Mouse (Mus musculus): ENCODE results near the gene Plekha6. TPM values are rescaled to one million over a fixed set of nuclear protein-coding genes. Genes with fewer than 3 reads are reported as not detected.

Plekha6 gene
- polyA plus RNA-seq, 1 experiment from 2014 or later, result 17.2 TPM

DNA sequence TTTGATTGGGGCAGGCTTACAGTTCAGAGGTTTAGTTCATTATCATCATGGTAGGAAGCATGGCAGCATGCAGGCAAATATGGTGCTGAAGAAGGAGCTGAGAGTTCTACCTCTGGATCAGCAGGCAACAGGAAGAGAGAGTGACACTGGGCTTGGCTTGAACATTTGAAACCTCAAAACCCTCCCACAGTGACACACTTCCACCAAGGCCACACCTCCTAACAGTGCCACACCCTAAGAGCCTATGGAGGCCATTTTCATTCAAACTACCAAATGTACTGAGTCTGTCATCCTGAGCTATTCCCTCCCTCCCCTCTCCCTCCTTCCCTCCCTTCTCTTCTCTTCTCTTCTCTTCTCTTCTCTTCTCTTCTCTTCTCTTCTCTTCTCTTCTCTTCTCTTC lies 25.5 kb downstream of the Plekha6 start:
- Histone ChIP-seq H3K4me1 (replicated peaks) (peaks cover 36% of the 10 kb centered on the region), H3K9me3 (no peaks in the 10 kb centered on the region), H3K27me3 (no peaks in the 10 kb centered on the region), H3K36me3 (no peaks in the 10 kb centered on the region), H3K4me2 (no peak overlapping the region), H3K4me3 (no peak overlapping the region), H3K27ac (replicated peaks) (no peak overlapping the region), H3K9ac (no peak overlapping the region)
- ATAC-seq (ENCODE audit: low FRiP score, low read depth), result no peak

DNA sequence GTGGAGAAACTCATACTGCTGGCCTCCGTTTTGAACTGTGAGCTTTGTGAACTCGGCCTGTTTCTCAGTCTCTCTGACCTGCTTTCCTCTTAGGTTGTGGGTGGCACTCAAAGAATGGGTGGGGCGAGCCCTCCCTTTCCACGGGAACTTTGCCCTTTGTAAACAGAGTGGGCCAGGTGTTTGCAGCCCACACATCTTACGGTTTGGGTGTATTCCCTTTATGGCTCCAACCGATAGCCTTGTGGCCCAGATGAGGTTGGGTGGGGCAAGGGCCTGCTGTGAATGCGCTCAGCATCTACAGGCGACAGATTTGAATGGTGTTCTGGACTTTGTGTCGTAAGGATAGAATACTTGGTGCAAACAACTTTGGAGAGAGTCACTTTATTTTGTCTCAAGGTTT lies 26.5 kb downstream of the Plekha6 start:
- 89% methylated on average over 9 of the region's 9 CpGs for WGBS
- H3K4me1 ChIP-seq (replicated peaks), result peaks cover 39% of the 10 kb centered on the region

DNA sequence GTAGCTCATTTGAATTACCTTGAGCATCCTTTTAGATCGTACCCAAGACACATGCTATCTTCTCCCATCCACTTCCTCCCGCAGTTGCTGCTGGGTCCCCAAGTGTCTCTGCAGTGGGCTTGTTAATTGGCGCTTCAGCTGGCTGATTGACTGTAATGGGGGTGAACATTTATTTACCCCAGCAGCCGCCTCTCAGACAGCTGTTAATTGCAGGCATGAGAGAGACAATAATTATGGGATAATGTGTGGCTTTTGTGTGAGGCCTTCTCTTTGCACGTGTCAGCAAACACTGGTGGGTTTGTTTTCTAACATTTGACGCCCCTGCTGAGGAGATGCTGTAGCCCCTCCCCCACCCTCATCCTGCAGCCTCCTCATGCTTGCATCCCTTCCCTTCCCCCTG lies 32.2 kb downstream of the Plekha6 start:
- peak overlapping the region; percentile 25; the same call in 1 of the 2 replicates for H3K27ac ChIP-seq (replicated peaks)
- H3K4me1 ChIP-seq (replicated peaks), result peaks cover 44% of the 10 kb centered on the region
- no peaks in the 10 kb centered on the region for H3K36me3 ChIP-seq

More for the DNA sequence above, 26.5 kb downstream of the Plekha6 start:
- Histone ChIP-seq H3K4me2 (no peak overlapping the region), H3K27ac (replicated peaks) (no peak overlapping the region), H3K4me3 (no peak overlapping the region), H3K36me3 (no peaks in the 10 kb centered on the region), H3K9me3 (no peaks in the 10 kb centered on the region), H3K27me3 (no peaks in the 10 kb centered on the region), H3K9ac (no peak overlapping the region)
- ATAC-seq (ENCODE audit: low FRiP score, low read depth), result no peak

DNA sequence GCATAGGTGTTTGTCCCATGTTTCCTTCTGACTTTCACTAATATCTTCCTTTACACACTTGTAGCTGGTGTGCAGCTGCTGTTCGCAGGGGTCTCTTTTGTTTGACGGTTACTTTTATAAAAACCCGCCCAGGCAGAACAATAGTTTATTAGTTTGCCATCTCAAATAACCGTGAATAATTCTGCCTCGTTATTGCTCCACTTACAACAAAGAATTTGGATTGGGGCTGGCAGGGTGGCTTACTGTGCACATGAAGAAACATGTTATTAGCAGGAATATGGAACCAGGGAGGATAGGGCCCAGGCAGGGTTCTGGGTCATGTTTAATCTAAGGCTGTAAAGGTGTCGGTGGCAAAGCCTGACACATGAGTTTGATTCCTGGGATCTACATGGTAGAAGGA lies 33.3 kb downstream of the Plekha6 start:
- Histone ChIP-seq H3K9me3 (no peaks in the 10 kb centered on the region), H3K36me3 (no peaks in the 10 kb centered on the region), H3K4me1 (replicated peaks) (peaks cover 49% of the 10 kb centered on the region), H3K27me3 (no peaks in the 10 kb centered on the region), H3K4me2 (no peak overlapping the region), H3K9ac (no peak overlapping the region), H3K4me3 (no peak overlapping the region), H3K27ac (replicated peaks) (no peak overlapping the region)
- WGBS, result 27% methylated on average over 6 of the region's 6 CpGs
- ATAC-seq (ENCODE audit: low FRiP score, low read depth), result no peak

More for the DNA sequence above, 32.2 kb downstream of the Plekha6 start:
- WGBS, result 13% methylated on average over 6 of the region's 6 CpGs
- Histone ChIP-seq H3K27me3 (no peaks in the 10 kb centered on the region), H3K4me3 (no peak overlapping the region), H3K4me2 (no peak overlapping the region), H3K9ac (no peak overlapping the region), H3K9me3 (no peaks in the 10 kb centered on the region)
- ATAC-seq (ENCODE audit: low FRiP score, low read depth), result no peak

DNA sequence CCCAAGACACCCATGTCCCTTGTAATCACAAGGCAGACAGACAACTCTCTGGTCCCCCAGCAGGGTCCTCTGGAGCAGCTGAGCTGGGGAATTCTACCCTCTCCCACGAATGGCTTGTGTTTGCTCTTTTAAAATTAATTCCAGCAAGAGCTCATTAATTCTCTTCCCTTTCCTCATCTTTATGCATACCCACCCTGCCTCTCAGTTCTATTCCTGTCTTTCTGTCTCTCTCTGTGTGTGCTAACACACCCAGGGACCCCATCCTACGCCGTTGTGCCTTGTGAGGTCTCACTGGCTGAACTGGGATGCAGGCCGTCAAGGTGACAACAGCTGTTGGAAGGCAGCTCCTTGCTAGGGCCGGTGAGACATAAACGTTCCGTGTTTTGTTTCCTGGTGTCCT lies 35.7 kb downstream of the Plekha6 start:
- Histone ChIP-seq H3K27me3 (no peaks in the 10 kb centered on the region), H3K9me3 (no peaks in the 10 kb centered on the region), H3K27ac (replicated peaks) (peak overlapping the region; percentile 58), H3K4me1 (replicated peaks) (peaks cover 51% of the 10 kb centered on the region), H3K36me3 (no peaks in the 10 kb centered on the region), H3K4me3 (no peak overlapping the region), H3K4me2 (no peak overlapping the region), H3K9ac (0 out of 2 replicates have a peak overlapping the region, but pooled peaks have one; percentile 3)
- no peak for ATAC-seq (ENCODE audit: low FRiP score, low read depth)
- WGBS, result 32% methylated on average over 7 of the region's 7 CpGs

DNA sequence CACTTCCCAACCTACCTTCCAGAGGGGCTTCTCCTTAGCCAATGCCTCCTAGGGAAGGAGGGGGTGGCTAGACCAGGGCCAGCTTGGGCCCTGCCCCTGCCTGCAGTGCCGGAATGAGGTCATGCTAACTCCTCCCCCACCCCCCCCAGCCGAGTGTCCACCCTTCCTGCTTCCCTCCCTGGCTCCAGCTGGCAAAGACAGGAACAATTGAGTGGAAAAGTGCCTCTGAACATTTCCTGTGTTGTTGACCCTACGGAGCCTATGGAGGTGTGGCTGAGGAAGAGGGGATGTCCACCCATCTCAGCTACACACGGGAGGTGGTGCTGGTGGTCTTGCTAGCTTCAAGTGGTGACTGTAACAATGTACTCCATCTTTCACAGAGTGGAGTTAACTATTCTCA lies 37.5 kb downstream of the Plekha6 start:
- 50% methylated on average over 4 of the region's 4 CpGs for WGBS
- Histone ChIP-seq H3K9me3 (no peaks in the 10 kb centered on the region), H3K4me3 (no peak overlapping the region), H3K9ac (no peak overlapping the region), H3K4me2 (no peak overlapping the region), H3K27me3 (no peaks in the 10 kb centered on the region), H3K27ac (replicated peaks) (no peak overlapping the region), H3K4me1 (replicated peaks) (peaks cover 40% of the 10 kb centered on the region), H3K36me3 (no peaks in the 10 kb centered on the region)
- ATAC-seq (ENCODE audit: low FRiP score, low read depth), result no peak

DNA sequence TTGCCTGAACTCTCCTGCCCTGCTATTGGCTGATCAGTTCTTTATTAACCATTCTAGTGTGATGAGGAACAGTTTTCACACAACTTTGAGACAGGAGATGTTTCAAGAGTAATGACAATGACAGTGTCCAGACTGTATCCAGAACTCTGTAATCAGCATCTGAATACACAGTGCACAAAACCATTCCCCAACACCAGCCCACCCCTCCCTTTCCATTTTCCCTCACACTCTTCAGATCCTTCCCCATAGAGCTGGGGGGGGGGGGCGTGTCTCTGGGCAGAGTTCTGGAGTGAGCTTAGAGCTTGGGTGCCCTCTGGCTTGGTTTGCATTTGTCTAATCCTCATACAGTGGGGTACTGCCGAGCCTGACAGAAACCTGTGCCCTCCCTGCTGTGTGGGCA lies 39.7 kb downstream of the Plekha6 start:
- Histone ChIP-seq H3K4me1 (replicated peaks) (peaks cover 47% of the 10 kb centered on the region), H3K27ac (replicated peaks) (no peak overlapping the region), H3K4me2 (no peak overlapping the region), H3K27me3 (no peaks in the 10 kb centered on the region), H3K9ac (no peak overlapping the region), H3K36me3 (no peaks in the 10 kb centered on the region), H3K4me3 (no peak overlapping the region), H3K9me3 (no peaks in the 10 kb centered on the region)
- no peak for ATAC-seq (ENCODE audit: low FRiP score, low read depth)
- 37% methylated on average over 2 of the region's 2 CpGs for WGBS

DNA sequence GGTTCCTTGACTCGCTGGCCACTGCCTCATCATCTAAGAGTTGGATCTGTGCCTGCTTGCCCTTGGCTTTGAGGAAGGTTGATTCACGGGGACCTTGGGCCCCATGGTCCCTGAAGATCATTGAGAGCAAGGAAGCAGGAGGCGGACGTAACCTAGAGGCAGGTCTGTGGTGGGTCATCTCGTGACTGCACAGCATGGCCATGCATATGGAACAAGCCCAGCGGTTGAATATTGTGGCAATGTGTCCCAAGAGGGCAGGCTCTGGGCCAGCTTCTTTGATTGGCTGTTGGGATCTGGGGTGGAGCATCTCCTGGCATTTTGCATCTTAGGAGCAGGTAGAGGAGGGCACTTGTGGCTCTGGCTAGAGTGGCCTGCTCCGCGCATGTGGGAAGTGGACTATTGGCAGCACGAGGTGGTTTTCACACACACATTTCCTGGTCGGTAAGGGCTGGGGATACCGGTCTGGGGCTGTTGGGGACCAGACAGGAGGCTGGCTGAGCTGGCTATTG lies 40.4 kb downstream of the Plekha6 start:
- no peak overlapping the region for H3K4me3 ChIP-seq
- H3K4me2 ChIP-seq, result no peak overlapping the region
- no peaks in the 10 kb centered on the region for H3K27me3 ChIP-seq
- H3K9me3 ChIP-seq, result no peaks in the 10 kb centered on the region
- WGBS, result 54% methylated on average over 11 of the region's 11 CpGs
- no peak for ATAC-seq (ENCODE audit: low FRiP score, low read depth)
- no peaks in the 10 kb centered on the region for H3K36me3 ChIP-seq
- no peak overlapping the region for H3K9ac ChIP-seq
- peaks cover 47% of the 10 kb centered on the region for H3K4me1 ChIP-seq (replicated peaks)
- no peak overlapping the region for H3K27ac ChIP-seq (replicated peaks)

DNA sequence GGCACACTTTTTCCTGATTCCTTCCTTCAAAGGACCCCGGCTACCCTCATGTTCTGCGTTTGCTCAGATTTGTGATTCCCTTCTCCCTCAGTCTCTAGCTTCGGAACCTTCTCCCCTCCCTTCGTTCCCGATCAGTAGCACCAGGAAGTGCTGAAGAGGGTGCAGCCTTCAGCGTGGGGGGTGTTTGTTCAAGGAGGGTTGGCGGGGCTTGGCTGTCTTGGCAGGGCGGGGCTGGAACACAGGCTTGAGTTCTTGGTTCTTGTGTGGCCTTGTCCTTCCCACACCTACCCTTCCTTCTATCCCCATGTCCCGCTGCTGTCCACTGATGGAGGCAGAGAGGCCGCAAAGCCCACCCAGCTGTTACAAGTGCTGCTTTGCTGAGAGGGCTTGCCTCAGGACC lies 41.0 kb downstream of the Plekha6 start:
- 83% methylated on average over 10 of the region's 10 CpGs for WGBS
- Histone ChIP-seq H3K4me2 (no peak overlapping the region), H3K4me3 (no peak overlapping the region), H3K27ac (replicated peaks) (no peak overlapping the region), H3K27me3 (no peaks in the 10 kb centered on the region), H3K4me1 (replicated peaks) (peaks cover 47% of the 10 kb centered on the region), H3K36me3 (no peaks in the 10 kb centered on the region), H3K9me3 (no peaks in the 10 kb centered on the region), H3K9ac (no peak overlapping the region)
- no peak for ATAC-seq (ENCODE audit: low FRiP score, low read depth)

DNA sequence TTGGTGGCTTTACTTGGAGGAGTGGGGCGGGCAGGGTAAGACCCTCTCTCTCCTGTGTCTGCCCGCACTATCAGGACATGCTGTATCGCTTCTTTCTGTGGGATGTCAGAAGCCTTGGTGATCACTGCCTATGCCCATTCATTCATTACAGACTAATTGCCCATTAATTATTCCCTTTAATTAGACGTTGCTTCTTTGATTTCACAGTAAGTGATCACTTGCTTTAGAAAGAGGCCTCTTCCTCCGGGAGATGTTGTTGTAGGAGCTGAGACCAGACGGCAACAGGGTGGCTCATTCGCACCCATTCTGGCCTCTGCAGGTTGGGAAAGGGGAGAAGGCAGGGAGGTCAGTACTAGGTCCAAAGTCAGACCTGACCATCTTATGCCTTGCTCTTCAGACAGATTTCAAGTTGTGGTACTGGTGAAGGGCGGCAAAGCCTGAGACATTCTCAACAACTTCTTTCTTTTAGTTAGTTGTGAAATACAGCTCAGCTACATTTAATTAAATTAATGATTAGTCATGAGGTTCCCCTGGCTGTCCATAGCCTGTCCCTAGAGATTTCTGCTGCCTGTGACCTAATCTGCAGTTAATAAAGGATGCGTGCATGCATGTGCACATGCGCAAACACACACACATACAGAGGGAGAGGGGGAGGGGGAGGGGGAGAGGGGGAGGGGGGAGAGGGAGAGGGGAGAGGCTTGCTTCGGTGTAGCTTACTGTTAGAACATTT lies 44.2 kb downstream of the Plekha6 start:
- Histone ChIP-seq H3K9me3 (no peaks in the 10 kb centered on the region), H3K36me3 (no peaks in the 10 kb centered on the region), H3K4me1 (replicated peaks) (peaks cover 46% of the 10 kb centered on the region), H3K4me3 (no peak overlapping the region), H3K9ac (no peak overlapping the region), H3K4me2 (no peak overlapping the region), H3K27me3 (no peaks in the 10 kb centered on the region), H3K27ac (replicated peaks) (no peak overlapping the region)
- no peak for ATAC-seq (ENCODE audit: low FRiP score, low read depth)
- WGBS, result 49% methylated on average over 10 of the region's 11 CpGs

DNA sequence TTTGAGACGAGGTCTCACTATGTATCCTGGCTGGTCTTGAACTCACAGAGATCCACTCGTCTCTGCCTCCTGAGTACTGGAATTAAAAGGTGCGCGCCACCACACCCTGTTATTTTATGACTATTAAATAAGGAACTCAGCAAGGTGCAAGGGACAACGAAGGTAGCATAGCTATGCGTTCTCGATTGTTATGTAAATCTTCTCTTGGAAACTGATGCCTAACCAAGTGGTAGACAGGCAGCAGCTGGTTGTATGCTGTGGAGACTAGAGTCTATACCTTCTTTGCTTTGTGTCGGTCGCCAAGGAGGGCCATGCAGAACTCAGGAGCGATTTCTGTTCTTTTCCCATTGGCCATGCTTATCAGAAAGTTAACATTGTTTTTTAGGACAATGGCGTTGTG lies 45.0 kb downstream of the Plekha6 start:
- Histone ChIP-seq H3K9me3 (no peaks in the 10 kb centered on the region), H3K9ac (no peak overlapping the region), H3K4me2 (no peak overlapping the region), H3K27ac (replicated peaks) (0 out of 2 replicates have a peak overlapping the region, but pooled peaks have one; percentile 57), H3K4me1 (replicated peaks) (peaks cover 42% of the 10 kb centered on the region), H3K4me3 (no peak overlapping the region), H3K36me3 (no peaks in the 10 kb centered on the region), H3K27me3 (no peaks in the 10 kb centered on the region)
- 64% methylated on average over 11 of the region's 11 CpGs for WGBS
- no peak for ATAC-seq (ENCODE audit: low FRiP score, low read depth)

DNA sequence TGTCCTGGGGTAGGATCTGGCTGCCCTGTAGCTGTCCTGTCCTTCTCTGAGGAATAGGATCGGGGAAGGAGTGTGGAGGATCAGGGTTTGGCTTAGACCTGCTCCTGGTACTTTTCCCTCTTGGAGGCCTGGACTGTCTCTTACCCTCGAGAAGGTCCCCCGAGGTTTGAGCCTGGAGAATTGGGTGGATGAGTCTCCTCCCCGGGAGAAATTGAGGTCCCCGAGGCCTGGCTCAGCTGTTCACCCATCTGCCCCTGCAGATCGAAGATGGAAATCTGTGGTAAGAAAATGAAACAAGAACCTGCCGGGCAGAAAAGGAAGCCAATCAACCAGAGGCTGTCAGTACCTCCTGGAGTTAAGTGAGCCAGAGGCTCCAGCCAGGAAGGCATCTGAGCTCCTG lies 45.5 kb downstream of the Plekha6 start:
- no peak for ATAC-seq (ENCODE audit: low FRiP score, low read depth)
- peaks cover 37% of the 10 kb centered on the region for H3K4me1 ChIP-seq (replicated peaks)

More for the DNA sequence above, 45.5 kb downstream of the Plekha6 start:
- 30% methylated on average over 7 of the region's 7 CpGs for WGBS
- Histone ChIP-seq H3K4me2 (peak overlapping the region; percentile 27; the same call in 1 of the 2 replicates), H3K9ac (peak overlapping the region; percentile 15; the same call in 1 of the 2 replicates), H3K27ac (replicated peaks) (peak overlapping the region; percentile 57), H3K27me3 (no peaks in the 10 kb centered on the region), H3K36me3 (no peaks in the 10 kb centered on the region), H3K4me3 (no peak overlapping the region), H3K9me3 (no peaks in the 10 kb centered on the region)
